ENCODE assay signal across 12 mouse cellular contexts in the genomic region with DNA sequence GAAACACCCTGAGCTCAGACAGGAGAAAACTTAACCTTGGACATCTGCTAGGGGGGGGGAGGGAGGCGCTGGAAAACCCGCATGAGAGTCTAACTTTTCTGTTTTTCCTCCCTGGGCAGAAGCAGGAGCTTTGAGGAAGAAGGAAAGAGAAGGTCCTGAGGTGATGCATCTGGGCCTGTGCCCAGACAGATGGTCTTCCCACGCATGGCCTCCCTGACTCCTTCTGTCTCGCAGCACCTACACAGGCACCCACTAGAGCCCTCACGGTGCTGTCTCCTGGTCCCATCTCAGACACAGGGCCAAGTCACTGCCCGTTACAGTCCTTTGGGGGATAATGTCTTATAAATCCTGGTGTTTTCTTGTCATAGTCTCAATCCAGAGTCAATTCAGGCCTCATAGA. TPM values are rescaled to one million over a fixed set of nuclear protein-coding genes. Genes with fewer than 3 reads are reported as not detected.
DNase-seq lines count a peak whose midpoint lies in the region; ATAC-seq and TF ChIP-seq lines count a peak whose summit lies in the region.
"Had no signal": no experiment of that assay in that cellular context is flagged by ENCODE, and none has a peak within 500 bp of the region (broad histone marks: within the 10 kb centered on the region; RNA-seq: fewer than 3 reads in every experiment).

No protein-coding gene starts in this region.

- no peak overlapping the region for H3K9ac ChIP-seq in embryonic facial prominence, embryonic 15.5 days
- H3K9ac ChIP-seq in limb, embryonic 13.5 days = no peak overlapping the region; the same call in 1 of the 2 replicates

- no peak for DNase-seq in heart, embryonic 10.5 days (ENCODE audit: low spot score)
- no peak for DNase-seq in heart, postnatal 4 days
- DNase-seq in thymus, postnatal 0 days (ENCODE audit: low spot score) = no peak
- DNase-seq in frontal cortex, adult 2 months (ENCODE audit: extremely low spot score in 1 of 2, low spot score in 1 of 2) = no peak
- no peak for DNase-seq in adrenal gland, adult 18-20 months (ENCODE audit: low spot score in 2 of 2)
- DNase-seq: thymus, adult 2 months had no signal

- peaks cover 31% of the 10 kb centered on the region for H3K36me3 ChIP-seq in heart, embryonic 10.5 days
- no peaks in the 10 kb centered on the region for H3K36me3 ChIP-seq in E14TG2a.4 (ENCODE audit: insufficient read depth, low read length)
- 0 out of 2 replicates have a peak, but pooled peaks cover 3% of the 10 kb centered on the region for H3K36me3 ChIP-seq in embryonic facial prominence, embryonic 15.5 days
- peaks cover 34% of the 10 kb centered on the region for H3K36me3 ChIP-seq in limb, embryonic 13.5 days

- H3K9me3 ChIP-seq in heart, embryonic 10.5 days = no peaks in the 10 kb centered on the region
- peaks cover 8% of the 10 kb centered on the region for H3K9me3 ChIP-seq in E14TG2a.4 (ENCODE audit: low read length)
- no peaks in the 10 kb centered on the region for H3K9me3 ChIP-seq in embryonic facial prominence, embryonic 15.5 days (replicated peaks)
- no peaks in the 10 kb centered on the region for H3K9me3 ChIP-seq in limb, embryonic 13.5 days

- H3K27ac ChIP-seq in heart, embryonic 10.5 days = peak overlapping the region; percentile 62
- peak overlapping the region; percentile 88; the same call in 1 of the 2 replicates for H3K27ac ChIP-seq in embryonic facial prominence, embryonic 15.5 days (replicated peaks)
- H3K27ac ChIP-seq in limb, embryonic 13.5 days = peak overlapping the region; percentile 93

- no peaks in the 10 kb centered on the region for H3K27me3 ChIP-seq in heart, embryonic 10.5 days (ENCODE audit: insufficient read depth, poor library complexity, severe bottlenecking)
- H3K27me3 ChIP-seq in E14TG2a.4 (ENCODE audit: insufficient read depth, low read length) = peaks cover 49% of the 10 kb centered on the region
- H3K27me3 ChIP-seq in embryonic facial prominence, embryonic 15.5 days = no peaks in the 10 kb centered on the region
- no peaks in the 10 kb centered on the region for H3K27me3 ChIP-seq in limb, embryonic 13.5 days

- no peak overlapping the region for H3K4me2 ChIP-seq in embryonic facial prominence, embryonic 15.5 days (replicated peaks)
- H3K4me2 ChIP-seq in limb, embryonic 13.5 days (replicated peaks) = no peak overlapping the region; the same call in 1 of the 2 replicates

- no peak for TF ChIP-seq CTCF in E14TG2a.4 (conservative IDR thresholded peaks at IDR 0.05; ENCODE audit: low read length)

- WGBS in heart, embryonic 10.5 days = 79% methylated on average over 6 of the region's 6 CpGs
- 59% methylated on average over 6 of the region's 6 CpGs for WGBS in embryonic facial prominence, embryonic 15.5 days
- 65% methylated on average over 6 of the region's 6 CpGs for WGBS in limb, embryonic 13.5 days

- ATAC-seq in embryonic facial prominence, embryonic 15.5 days (ENCODE audit: insufficient number of reproducible peaks, low FRiP score, low TSS enrichment, low read depth) = no peak
- no peak for ATAC-seq in limb, embryonic 13.5 days (ENCODE audit: low FRiP score, low read depth)
- ATAC-seq: activated CD4-positive, CD25-positive, alpha-beta regulatory T cell, adult 4 months; CD4-positive, CD25-positive, alpha-beta regulatory T cell, adult 4 months had no signal

- H3K4me3 ChIP-seq in heart, embryonic 10.5 days = no peak overlapping the region
- H3K4me3 ChIP-seq in E14TG2a.4 (replicated peaks; ENCODE audit: low read length) = peak overlapping the region; percentile 54; the same call in 1 of the 2 replicates
- H3K4me3 ChIP-seq in embryonic facial prominence, embryonic 15.5 days (replicated peaks) = no peak overlapping the region
- H3K4me3 ChIP-seq in limb, embryonic 13.5 days = no peak overlapping the region

- peaks cover 78% of the 10 kb centered on the region for H3K4me1 ChIP-seq in heart, embryonic 10.5 days
- H3K4me1 ChIP-seq in E14TG2a.4 (replicated peaks; ENCODE audit: low read depth, low read length) = peaks cover 36% of the 10 kb centered on the region
- H3K4me1 ChIP-seq in embryonic facial prominence, embryonic 15.5 days = peaks cover 89% of the 10 kb centered on the region
- peaks cover 96% of the 10 kb centered on the region for H3K4me1 ChIP-seq in limb, embryonic 13.5 days

RNA-seq across cellular contexts. Expression of a gene that starts 11.5 kb away (rescaled TPM):
- polyA plus RNA-seq in heart, embryonic 10.5 days (2016; fragmentation: Nextera tagmentation; extraction: Ambion mirVana) = 6.0 and 6.5 TPM in 2 replicates
- total RNA-seq in heart, postnatal 4 days (2021) = 10 to 100 TPM; 55.0 to 60.7 TPM
- polyA plus RNA-seq in embryonic facial prominence, embryonic 15.5 days (2015; fragmentation: Nextera tagmentation; extraction: Ambion mirVana) = 6.3 and 6.5 TPM in 2 replicates
- 8.5 and 9.1 TPM in 2 replicates for polyA plus RNA-seq in limb, embryonic 13.5 days (2015; fragmentation: Nextera tagmentation; extraction: Ambion mirVana)
- 2.3 and 2.8 TPM in 2 replicates for polyA plus RNA-seq in thymus, postnatal 0 days (2015; fragmentation: Nextera tagmentation; extraction: Ambion mirVana)
- 15.4 and 16.3 TPM in 2 replicates for polyA plus RNA-seq in frontal cortex, adult 2 months (2012; rRNA removed)
- 10 to 100 TPM; 23.9 to 33.3 TPM for total RNA-seq in adrenal gland, adult 18-20 months (2021)
- total RNA-seq: neutrophil, adult 5-6 weeks had no signal
